Mouse (Mus musculus) heart, postnatal 25 days (tissue): ENCODE results near the gene Lsm2. TPM values are rescaled to one million over a fixed set of nuclear protein-coding genes. Genes with fewer than 3 reads are reported as not detected.
A peak's percentile ranks its signal among the peaks of the same experiment; 100 is the strongest.
"Not testable (repeated sequence)": the region's sequence is repeated elsewhere in the genome, so short reads cannot be mapped to it uniquely, and the experiment has no call there.

Experiments used
- DNase-seq: peaks from one replicate; pipeline ENCODE4 v3.0.0; 2022; ENCODE audit warnings: low spot score
- intact Hi-C: fragments of 180-260 bp; cut with DNase I; formaldehyde crosslinking; loops from one replicate; pipeline ENCODE4 v1.15.1; 2025
- total RNA-seq, 2 experiments: library from RNA; stranded (reverse); gene quantifications; 2 replicates each; pipeline ENCODE4 v1.2.3; 2021

Lsm2 gene
- total RNA-seq = 10 to 100 TPM; 19.0 to 19.1 TPM

DNA sequence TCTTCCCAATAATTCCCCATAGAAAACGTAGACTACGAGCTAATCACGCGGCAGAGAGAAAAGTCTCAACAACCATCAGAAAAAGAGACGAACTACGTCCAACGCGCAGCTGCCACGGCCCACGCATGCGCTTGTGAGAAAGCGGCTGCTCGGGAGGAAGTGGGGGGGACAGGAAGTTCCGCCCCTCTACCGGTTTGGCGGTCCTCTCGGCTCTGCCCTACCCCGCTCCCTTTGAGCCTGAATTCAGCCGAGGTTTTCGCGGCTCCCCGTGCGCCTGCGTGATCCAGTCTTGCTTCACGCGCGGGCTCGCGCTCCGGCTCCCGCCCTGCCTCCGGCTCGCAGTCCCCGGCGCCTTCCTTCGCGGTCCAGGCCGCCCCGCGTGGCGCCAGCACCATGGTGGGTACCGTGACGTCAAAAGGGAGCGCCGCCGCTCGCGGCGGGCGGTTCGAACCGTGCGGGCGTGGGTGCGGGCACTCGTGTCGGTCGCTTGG, at the start of gene Lsm2:
Gene Lsm2, plus strand, starts transcription at position 173 of the 491 bp plus-strand sequence.
- intact Hi-C loops = loop anchor here (1.0 to 10.0 kb wide), 4 partner anchors 17 to 125 kb away; partner anchors contain the start of gene Neu1
- peak; percentile 88 for DNase-seq

DNA sequence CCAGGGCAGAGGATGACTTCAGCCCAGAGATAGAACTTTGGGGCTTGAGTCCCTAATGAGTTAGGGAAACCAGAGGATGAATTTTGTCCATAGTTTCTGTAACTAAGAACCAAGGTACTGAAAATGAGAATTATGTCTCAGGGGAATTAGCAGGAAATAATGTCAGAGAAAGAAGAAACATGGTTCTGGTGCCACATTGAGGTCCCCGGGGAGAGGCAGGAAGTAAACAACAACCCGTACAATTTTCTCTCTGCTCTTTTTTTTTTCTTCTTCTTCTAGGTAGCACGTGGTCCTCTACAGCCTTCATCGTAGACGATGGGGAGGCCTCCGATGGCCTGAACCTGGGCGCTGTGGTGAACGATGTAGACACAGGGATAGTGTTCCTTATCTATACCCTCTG, 49.4 kb upstream of the Lsm2 start:
- intact Hi-C loops = loop anchor here (10.0 kb wide), 1 partner anchor 53 kb away; the partner anchor contains the start of gene Lsm2
- DNase-seq = no peak

DNA sequence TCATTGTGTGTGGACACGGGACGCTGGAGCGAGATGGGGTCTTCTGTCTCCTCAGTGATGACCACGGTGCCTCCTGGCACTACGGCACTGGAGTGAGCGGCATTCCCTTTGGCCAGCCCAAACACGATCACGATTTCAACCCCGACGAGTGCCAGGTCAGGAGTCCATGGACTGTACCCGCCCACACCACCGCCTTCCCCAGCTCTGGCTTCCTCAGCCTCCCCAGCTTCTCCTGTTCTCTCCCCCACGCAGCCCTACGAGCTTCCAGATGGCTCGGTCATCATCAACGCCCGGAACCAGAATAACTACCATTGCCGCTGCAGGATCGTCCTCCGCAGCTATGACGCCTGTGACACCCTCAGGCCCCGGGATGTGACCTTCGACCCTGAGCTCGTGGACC, 47.6 kb upstream of the Lsm2 start:
- intact Hi-C loops = loop anchor here (10.0 kb wide), 1 partner anchor 51 kb away; the partner anchor contains the start of gene Lsm2

DNA sequence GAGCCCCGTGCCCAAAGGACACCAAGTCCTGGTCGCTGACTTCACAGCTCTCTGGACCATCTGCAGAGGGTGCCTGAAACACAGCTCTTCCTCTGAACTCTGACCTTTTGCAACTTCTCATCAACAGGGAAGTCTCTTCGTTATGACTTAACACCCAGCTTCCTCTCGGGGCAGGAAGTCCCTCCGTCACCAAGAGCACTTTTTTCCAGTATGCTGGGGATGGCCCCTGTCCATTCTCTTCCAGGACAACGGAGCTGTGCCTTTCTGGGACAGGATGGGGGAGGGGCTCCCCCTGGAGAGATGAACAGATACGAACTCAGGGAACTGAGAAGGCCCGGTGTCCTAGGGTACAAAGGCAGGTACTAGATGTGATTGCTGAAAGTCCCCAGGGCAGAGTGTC, 46.8 kb upstream of the Lsm2 start:
- DNase-seq = no peak
- intact Hi-C loops = loop anchor here (10.0 kb wide), 1 partner anchor 50 kb away; the partner anchor contains the start of gene Lsm2

More for the DNA sequence above, 47.6 kb upstream of the Lsm2 start:
- DNase-seq = no peak

DNA sequence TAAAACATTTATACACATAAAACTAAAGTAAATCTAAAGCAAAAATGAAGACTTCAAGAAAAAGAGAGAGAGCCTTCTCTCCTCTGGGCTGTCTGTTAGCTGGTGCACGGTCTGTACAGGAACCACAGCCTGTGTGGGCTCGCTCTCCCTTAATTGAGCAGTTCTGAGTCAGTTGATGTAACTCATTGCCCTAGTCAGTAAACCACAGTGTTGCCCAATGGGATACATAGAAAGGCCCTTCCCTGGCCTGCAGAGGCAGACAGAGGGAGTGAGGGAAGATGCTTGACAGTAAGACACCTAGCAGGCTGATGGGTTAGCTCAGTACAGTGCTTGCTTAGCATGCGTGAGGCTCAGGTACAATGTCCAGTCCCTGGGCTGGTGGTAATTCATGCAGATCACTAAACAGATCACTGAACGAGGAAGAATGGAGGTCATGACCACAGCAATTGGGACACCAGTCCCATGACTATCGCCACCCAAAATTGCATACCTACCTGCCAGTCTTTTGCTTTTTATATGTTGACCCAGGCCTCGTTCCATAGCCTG, 43.6 kb upstream of the Lsm2 start:
- intact Hi-C loops = loop anchor here (10.0 kb wide), 1 partner anchor 47 kb away; the partner anchor contains the start of gene Lsm2
- no peak for DNase-seq

DNA sequence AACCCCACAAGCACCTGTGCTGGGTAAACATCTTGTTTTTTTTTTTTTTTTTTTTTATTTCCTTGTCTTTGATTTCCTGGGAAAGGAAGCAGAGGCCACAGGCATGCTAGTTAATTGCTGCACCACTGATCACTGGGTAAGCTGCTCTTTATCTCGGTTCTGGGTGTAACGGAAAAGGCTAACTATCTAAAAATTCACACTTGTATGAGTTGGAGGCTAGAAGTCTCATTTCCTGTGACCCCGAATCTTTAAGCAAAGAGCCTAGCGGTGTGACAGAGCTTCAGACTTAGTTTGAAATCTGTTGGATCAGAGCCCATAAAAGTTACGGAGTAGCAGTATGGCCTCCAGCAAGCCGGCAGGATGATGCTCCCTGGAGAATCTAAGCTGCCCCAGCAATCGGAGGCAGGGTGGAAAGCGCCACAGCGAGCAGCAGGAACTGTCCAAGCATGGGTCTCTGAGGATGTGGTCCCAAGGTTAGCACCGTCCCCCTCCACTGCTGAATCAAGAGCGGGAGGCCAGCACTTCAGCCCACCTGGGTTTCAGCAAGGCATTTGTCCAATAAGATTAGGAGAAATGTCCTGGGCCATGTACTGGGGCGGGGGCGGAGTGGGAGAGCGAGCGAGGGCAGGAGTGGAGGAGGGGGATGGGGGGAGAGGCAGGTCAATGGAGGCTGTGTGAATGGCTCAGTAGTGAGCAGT, 40.2 kb upstream of the Lsm2 start:
- no peak for DNase-seq
- intact Hi-C loops = no loop called here

DNA sequence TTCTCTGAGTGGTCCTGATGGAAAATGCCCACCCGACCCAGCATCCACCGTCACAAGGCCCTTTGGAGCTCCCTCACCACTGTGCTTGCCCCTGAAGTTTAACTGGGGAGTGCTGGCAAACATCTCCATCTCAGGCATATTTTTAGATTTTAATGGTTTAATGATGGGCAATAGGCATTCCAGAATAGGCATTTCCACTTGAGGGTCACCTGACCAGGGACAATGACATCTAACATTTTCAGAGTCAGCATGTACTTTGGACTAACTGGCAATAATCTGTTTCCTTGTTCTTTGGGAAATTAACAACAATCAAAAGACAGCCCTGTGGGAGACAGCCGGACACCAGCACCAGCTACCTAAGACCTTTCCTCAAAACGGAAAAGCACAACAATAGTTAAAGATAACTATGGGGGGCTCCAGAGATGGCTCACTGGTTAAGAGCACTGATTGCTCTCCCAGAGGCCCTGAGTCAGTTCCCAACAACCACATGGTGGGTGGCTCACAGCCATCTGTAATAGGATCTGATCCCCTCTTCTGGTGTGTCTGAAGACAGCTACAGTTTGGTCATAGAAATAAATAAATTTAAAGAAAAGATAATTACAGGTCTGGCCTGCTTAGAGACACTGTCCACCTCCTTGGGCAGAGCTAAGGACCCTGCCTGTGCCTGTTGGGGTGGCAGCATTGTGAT, 38.4 kb upstream of the Lsm2 start:
- intact Hi-C loops = no loop called here
- no peak for DNase-seq

DNA sequence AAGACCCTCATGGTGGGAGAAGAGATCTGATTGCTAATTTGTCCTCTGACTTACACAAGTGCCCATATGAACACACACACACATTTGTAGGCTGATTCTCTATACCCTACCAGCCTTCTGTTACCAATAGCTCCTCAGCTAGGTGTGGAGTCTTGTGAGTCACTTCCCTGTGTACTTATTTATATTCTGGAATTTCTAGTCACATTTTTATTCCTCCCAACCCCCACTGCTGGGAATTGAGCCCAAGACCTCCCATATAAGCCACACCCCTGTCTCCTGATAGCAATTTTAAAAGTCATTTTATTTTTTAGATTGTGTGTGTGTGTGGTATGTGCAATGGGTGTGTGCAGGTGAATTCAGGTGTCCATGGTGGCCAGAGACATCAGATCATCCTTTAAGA, 37.3 kb upstream of the Lsm2 start:
- intact Hi-C loops = no loop called here
- no peak for DNase-seq

DNA sequence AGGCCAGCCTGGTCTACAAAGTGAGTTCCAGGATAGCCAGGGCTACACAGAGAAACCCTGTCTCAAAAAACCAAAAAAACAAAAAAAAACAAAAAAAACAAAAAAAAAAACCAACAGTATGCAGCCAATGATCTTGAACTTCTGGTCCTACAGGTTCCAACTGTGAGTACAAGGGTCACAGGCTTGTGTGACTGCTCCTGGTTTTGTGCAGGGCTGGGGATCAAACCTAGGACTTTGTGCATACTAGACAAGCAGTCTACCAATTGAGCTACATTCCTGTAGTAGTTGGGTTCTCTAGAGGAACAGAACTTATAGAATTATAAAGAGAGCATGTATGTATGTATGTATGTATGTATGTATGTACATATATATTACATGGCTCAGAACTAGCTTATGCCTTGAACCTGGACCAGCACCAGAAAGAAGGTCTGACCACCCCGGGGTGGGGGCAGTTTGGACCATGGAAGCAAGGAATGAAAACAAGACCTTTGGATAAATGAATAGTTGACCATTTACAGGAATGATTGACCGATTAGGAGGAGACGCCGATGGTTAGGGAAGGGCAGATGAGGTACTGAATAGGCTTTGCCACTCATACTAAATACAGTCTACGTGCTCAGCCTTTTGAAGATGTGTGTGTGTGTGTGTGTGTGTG, 35.0 kb upstream of the Lsm2 start:
- intact Hi-C loops = loop anchor here (1.0 kb wide), 1 partner anchor 90 kb away; no protein-coding TSS in a partner anchor
- no peak for DNase-seq

DNA sequence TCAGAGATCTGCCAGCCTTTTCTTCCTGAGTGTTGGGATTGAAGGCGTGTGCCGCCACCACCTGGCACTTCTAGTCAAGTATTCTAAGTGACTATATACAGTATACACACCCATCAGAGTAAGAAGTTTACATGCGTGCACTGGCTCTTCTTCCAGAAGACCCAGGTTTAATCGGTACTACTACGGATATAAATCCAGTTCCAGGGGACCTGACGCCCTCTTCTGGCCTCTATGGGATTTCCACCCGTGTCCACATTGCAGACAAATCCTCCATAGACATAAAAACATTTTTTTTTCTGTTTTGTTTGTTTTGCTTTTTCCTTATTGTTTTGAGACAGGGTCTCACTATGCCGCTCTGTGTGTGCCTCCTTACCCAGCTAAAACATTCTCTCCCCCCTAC, 34.1 kb upstream of the Lsm2 start:
- DNase-seq = no peak
- intact Hi-C loops = no loop called here

DNA sequence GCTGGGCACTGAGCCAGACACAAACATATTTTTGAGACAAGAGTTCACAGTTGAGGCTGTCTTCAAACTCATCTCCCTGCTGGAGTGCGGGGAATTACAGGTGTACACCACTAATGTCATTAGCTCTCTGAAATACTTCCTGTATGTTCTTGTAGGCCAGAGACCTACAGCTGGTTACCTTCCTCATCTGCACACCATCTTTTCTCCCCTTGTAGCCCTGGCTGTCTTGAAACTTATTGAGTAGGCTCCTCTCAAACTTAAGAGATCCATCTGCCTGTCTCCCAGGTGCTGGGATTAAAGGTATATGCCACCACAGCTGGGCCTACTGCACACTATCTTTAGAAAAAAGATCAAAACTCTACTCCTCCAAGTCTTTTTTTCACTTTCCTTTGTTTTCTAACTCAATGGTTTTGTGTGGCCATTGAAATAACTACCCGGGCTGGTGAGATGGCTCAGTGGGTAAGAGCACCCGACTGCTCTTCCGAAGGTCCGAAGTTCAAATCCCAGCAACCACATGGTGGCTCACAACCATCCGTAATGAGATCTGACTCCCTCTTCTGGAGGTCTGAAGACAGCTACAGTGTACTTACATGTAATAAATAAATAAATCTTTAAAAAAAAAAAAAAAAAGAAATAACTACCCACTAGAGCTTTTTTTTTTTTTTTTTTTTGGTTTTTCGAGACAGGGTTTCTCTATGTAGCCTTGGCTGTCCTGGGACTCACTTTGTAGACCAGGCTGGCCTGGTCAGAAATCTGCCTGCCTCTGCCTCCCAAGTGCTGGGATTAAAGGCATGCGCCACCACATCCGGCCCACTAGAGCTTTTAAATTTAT, 32.7 kb upstream of the Lsm2 start:
- DNase-seq, intact Hi-C loops: not testable (repeated sequence)

DNA sequence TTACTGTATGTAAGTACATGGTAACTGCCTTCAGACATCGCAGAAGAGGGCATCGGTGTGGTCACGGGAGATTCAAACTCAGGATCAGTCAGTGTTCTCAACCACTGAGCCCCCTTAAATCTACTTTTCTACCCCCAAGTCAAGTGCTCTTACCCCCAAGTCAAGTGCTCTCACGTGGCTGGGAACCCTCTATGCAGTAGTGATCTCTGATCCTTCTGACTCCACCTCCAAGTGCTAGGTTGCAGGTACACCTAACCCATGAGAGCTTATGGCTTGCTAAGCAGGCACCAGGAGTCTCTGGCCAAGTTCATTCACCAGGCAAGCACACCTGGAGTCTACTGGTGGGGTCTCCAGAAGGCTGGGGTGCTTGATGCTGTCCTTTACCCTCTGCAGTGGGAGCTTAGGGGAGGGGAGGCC, 32.1 kb upstream of the Lsm2 start:
- intact Hi-C loops = no loop called here
- DNase-seq = no peak

DNA sequence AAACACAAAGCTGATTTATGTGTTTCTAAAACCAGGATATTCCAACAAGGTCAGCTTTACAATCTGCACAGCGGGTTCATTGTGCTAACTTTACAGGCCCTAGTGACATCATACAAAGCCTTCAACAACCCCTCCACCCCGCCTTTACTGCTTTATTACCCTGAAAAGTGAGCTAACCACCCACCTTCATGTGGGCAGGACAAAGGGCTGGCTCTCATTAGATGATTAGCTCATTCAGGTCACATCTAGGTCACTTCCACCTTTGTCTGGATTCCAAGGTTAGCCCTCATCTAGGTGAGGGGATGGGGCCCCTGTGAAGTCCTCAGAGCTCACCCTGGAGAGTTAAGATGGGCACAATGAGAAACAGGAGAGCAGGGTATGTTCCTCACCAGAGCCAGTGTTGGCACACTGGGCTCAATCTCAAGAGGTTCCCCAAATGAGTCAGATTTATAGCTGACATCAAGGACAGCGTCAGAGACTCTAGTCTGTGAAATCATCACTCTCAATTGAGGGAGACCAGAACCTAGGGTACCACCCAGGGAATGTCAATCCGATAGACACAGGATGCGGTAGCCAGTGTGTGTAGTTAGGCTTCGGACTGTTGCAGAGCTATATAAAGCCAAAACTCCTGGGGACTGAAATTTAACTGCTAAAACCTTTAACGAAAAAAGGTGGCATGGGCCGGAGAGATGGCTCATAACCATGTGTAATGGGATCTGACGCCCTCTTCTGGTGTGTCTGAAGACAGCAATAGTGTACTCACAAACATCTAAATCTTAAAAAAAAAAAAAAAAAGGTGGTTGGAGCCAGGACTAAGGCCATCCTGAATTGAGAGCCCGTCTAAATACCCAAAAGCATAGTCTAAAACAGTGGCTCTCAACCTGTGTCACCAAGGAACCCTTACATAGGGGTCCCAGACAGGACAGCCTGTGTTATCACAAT, 30.9 kb upstream of the Lsm2 start:
- DNase-seq = no peak
- intact Hi-C loops = no loop called here

DNA sequence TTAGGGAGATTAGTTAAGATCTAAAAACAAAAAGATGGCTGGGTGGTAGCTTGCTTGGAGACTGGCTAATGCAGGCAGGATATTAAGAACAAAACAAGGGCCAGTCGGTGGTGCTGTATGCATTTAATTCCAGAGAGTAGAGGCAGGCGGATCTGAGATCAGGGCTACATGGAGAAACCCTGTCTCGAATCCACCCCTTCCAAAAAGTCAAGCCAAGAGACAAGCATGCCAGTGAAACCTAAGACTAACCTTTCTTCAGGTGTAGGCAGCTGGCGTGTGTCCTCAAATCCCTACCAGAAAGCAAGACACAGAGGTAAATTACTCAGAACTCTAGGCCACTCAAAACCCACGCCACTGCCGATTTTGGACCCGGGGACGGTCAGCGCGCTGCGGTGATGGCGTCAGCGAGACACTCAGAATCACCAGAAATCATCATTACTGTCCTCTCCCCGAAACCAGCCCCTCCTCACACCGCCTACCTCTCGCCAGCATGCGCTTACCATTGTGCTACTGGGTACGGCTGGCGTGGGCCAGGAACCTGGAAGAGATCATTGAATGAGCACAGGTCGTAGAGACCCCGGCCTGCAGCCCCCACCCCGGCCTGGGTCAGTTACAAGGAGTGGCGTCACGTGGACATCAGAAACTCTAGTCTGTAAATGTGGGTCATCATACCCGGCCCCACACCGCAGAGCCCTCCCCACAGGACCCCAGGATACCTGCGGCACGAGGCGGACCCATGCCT, 29.9 kb upstream of the Lsm2 start:
- intact Hi-C loops = loop anchor here (1.0 to 2.0 kb wide), 2 partner anchors 21 to 30 kb away; partner anchors contain the start of gene Neu1
- DNase-seq = no peak

DNA sequence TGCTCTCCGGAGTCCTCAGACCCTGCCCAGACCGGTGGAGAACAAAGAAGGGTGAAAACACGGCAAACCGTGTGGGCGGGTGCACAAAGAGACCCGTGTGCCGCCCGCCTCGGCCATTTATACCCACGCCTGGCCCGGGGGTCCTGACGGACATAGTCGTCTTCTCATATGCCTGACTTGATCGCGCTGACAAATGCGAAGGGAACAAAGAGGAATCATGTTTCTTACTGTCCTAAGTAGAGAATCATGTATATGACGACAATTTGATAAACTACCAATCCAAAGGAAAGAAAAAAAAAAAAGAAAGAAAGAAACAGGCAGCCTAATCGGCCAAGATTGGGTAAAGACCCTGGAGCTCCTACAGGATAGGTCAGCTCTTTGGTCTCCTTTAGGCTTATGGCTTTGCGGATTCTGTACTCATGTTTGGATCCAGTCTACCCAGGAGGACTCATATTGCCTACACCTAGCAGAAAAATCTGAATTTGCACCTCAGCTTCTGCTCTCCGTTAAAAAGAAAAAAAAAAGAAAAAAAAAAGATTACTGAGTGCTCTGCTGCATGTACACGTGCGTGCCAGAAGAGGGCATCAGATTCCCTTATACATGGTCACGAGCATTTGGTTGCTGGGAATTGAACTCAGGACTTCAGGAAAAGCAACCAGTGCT, 29.2 kb upstream of the Lsm2 start:
- intact Hi-C loops = loop anchor here (1.0 to 2.0 kb wide), 2 partner anchors 22 to 30 kb away; partner anchors contain the start of gene Neu1
- peak; percentile 54 for DNase-seq

DNA sequence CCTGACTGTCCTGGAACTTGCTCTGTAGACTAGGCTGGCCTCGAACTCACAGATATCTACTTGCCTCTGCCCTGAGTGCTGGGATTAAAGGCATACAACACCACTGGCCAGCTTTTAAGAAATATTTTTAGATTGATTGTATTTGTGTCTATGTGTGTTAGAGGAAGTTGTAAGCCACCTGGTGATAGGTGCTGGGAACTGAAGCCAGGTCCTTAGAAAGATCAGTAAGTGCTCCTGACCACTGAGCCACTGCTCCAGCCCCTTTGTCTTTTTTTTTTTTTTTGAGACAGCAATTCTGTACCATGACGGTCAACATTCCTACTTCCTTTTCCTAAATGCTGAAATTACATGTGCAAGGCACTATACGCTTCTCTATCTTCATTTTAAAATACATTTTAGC, 28.4 kb upstream of the Lsm2 start:
- DNase-seq = no peak
- intact Hi-C loops = loop anchor here (2.0 kb wide), 1 partner anchor 22 kb away; the partner anchor contains the start of gene Neu1

DNA sequence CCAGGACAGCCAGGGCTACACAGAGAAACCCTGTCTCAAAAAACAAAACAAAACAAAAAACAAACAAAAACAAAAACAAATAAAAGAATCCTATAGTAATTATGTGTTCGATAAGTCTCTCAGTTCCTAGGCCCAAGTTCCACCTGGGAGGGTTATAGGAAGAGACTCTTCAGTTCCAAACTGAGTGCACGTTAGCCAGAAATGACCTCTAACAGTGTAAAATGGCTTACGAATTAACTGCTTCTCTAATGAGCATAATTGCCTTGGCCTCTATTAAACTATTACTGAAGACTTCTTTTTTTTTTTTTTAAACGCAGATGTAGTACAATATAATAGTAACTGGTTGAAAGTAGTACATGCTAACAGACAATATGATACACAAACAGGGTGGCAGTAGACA, 27.8 kb upstream of the Lsm2 start:
- intact Hi-C loops = loop anchor here (2.0 kb wide), 1 partner anchor 23 kb away; the partner anchor contains the start of gene Neu1

More for the DNA sequence above, 27.8 kb upstream of the Lsm2 start:
- DNase-seq = no peak
